Comparison of ENCODE assay signal across 9 mouse cellular contexts in genomic region chr8:71685573-71685972, GRCm38 (mm10). TPM values are rescaled to one million over a fixed set of nuclear protein-coding genes. Genes with fewer than 3 reads are reported as not detected.
A peak's percentile ranks its signal among the peaks of the same experiment; 100 is the strongest.
DNase-seq lines count a peak whose midpoint lies in the region; ATAC-seq and TF ChIP-seq lines count a peak whose summit lies in the region.
"Had no signal": no experiment of that assay in that cellular context is flagged by ENCODE, and none has a peak within 500 bp of the region (broad histone marks: within the 10 kb centered on the region; RNA-seq: fewer than 3 reads in every experiment).

No protein-coding gene starts in this region.

- no peak overlapping the region for H3K9ac ChIP-seq in limb, embryonic 14.5 days (ENCODE audit: low read depth, low read length, severe bottlenecking)

- no peak overlapping the region for H3K27ac ChIP-seq in testis, adult 2 months (ENCODE audit: control insufficient read depth, insufficient read depth, low read depth, low read length)
- H3K27ac ChIP-seq in limb, embryonic 14.5 days (replicated peaks; ENCODE audit: low read depth, low read length), result no peak overlapping the region

- ATAC-seq in limb, embryonic 14.5 days (ENCODE audit: low FRiP score, low read depth), result no peak

- peak overlapping the region; percentile 12 for H3K4me3 ChIP-seq in testis, adult 2 months (ENCODE audit: control insufficient read depth, low read depth, low read length)
- peak overlapping the region; percentile 25 for H3K4me3 ChIP-seq in limb, embryonic 14.5 days (replicated peaks; ENCODE audit: low read length)

- H3K4me1 ChIP-seq in testis, adult 2 months (ENCODE audit: control insufficient read depth, insufficient read depth, low read length), result peaks cover 31% of the 10 kb centered on the region
- H3K4me1 ChIP-seq in limb, embryonic 14.5 days (ENCODE audit: control insufficient read depth, insufficient read depth, low read length), result 0 out of 2 replicates have a peak, but pooled peaks cover 4% of the 10 kb centered on the region

- peak; percentile 13 to 32 for DNase-seq in cerebellum, postnatal 14 days
- DNase-seq in cerebellum, adult 11-12 months, result no peak
- no peak for DNase-seq in testis, postnatal 14 days (ENCODE audit: low spot score)
- no peak for DNase-seq in limb, embryonic 14.5 days (ENCODE audit: low spot score)
- DNase-seq in thymus, adult 18-20 months, result no peak
- no peak for DNase-seq in gastrocnemius, postnatal 10 days
- no peak for DNase-seq in adrenal gland, adult 2 months

- H3K4me2 ChIP-seq in limb, embryonic 14.5 days (replicated peaks; ENCODE audit: low read depth, low read length, severe bottlenecking), result peak overlapping the region; percentile 44

- no peaks in the 10 kb centered on the region for H3K36me3 ChIP-seq in testis, adult 2 months (ENCODE audit: control insufficient read depth, insufficient read depth, low read length)
- no peaks in the 10 kb centered on the region for H3K36me3 ChIP-seq in limb, embryonic 14.5 days (ENCODE audit: control insufficient read depth, insufficient read depth, low read length)

- H3K27me3 ChIP-seq in testis, adult 2 months (ENCODE audit: control insufficient read depth, insufficient read depth, low read length), result no peaks in the 10 kb centered on the region
- peaks cover 99% of the 10 kb centered on the region for H3K27me3 ChIP-seq in limb, embryonic 14.5 days (ENCODE audit: control insufficient read depth, insufficient read depth, low read length)

- 5% methylated on average over 29 of the region's 29 CpGs for WGBS in limb, embryonic 14.5 days

- H3K9me3 ChIP-seq in limb, embryonic 14.5 days (ENCODE audit: control insufficient read depth, low read length), result no peaks in the 10 kb centered on the region

- no peak for TF ChIP-seq POLR2A in testis, adult 2 months (IDR thresholded peaks at IDR 0.05; ENCODE audit: control insufficient read depth, low read depth, low read length)
- TF ChIP-seq POLR2A in limb, embryonic 14.5 days (IDR thresholded peaks at IDR 0.05; ENCODE audit: borderline replicate concordance, extremely low read depth, insufficient read depth, insufficient read length), result no peak

- TF ChIP-seq CTCF in testis, adult 2 months (IDR thresholded peaks at IDR 0.05; ENCODE audit: control insufficient read depth, insufficient read depth, insufficient replicate concordance, low read depth, low read length), result no peak

RNA-seq across cellular contexts. Expression of gene Insl3, which starts 3.4 kb away (rescaled TPM):
- polyA plus RNA-seq in testis, adult 2 months (2012; rRNA removed), result 4,712 and 6,097 TPM in 2 replicates
- 1.8 and 2.5 TPM in 2 replicates for polyA plus RNA-seq in limb, embryonic 14.5 days (2012; rRNA removed)
- polyA plus RNA-seq in limb, embryonic 14.5 days (2014; fragmentation: Nextera tagmentation; extraction: Ambion mirVana), result 1.7 TPM in 1 of 2 replicates, not detected in the other
- 1 to 10 TPM; 3.1 to 3.7 TPM for total RNA-seq in gastrocnemius, postnatal 10 days (2021)
- 1 to 10 TPM; 7.1 to 7.5 TPM for total RNA-seq in adrenal gland, adult 2 months (2021)
- 39.2 and 39.3 TPM in 2 replicates for polyA plus RNA-seq in adrenal gland, adult 2 months (2012; rRNA removed)

RNA-seq across cellular contexts. Expression of gene Jak3, which starts 9.5 kb away (rescaled TPM):
- polyA plus RNA-seq in testis, adult 2 months (2012; rRNA removed), result 6.6 and 8.4 TPM in 2 replicates
- polyA plus RNA-seq in limb, embryonic 14.5 days (2012; rRNA removed), result 8.0 and 11.1 TPM in 2 replicates
- 5.2 and 5.3 TPM in 2 replicates for polyA plus RNA-seq in limb, embryonic 14.5 days (2014; fragmentation: Nextera tagmentation; extraction: Ambion mirVana)
- total RNA-seq in gastrocnemius, postnatal 10 days (2021), result 1 to 10 TPM; 3.9 to 5.8 TPM
- total RNA-seq in adrenal gland, adult 2 months (2021), result 10 to 100 TPM in 1 of 2 experiments, 1 to 10 TPM in 1; 9.4 to 19.0 TPM
- 32.3 and 44.2 TPM in 2 replicates for polyA plus RNA-seq in adrenal gland, adult 2 months (2012; rRNA removed)

RNA-seq across cellular contexts. Expression of gene Unc13a, which starts 14.0 kb away (rescaled TPM):
- polyA plus RNA-seq in testis, adult 2 months (2012; rRNA removed), result 0.28 and 0.33 TPM in 2 replicates
- polyA plus RNA-seq in limb, embryonic 14.5 days (2012; rRNA removed), result 0.28 and 0.39 TPM in 2 replicates
- polyA plus RNA-seq in limb, embryonic 14.5 days (2014; fragmentation: Nextera tagmentation; extraction: Ambion mirVana), result 0.91 and 0.97 TPM in 2 replicates
- under 1 TPM; 0.38 to 0.45 TPM for total RNA-seq in gastrocnemius, postnatal 10 days (2021)
- total RNA-seq in adrenal gland, adult 2 months (2021), result 10 to 100 TPM in 1 of 2 experiments, 1 to 10 TPM in 1; 6.0 to 10.5 TPM
- 4.4 and 6.3 TPM in 2 replicates for polyA plus RNA-seq in adrenal gland, adult 2 months (2012; rRNA removed)

RNA-seq across cellular contexts. Expression of gene B3gnt3, which starts 16.0 kb away (rescaled TPM):
- polyA plus RNA-seq in testis, adult 2 months (2012; rRNA removed), result 0.17 and 0.23 TPM in 2 replicates
- 1.1 and 1.5 TPM in 2 replicates for polyA plus RNA-seq in limb, embryonic 14.5 days (2012; rRNA removed)
- 0.67 and 0.77 TPM in 2 replicates for polyA plus RNA-seq in limb, embryonic 14.5 days (2014; fragmentation: Nextera tagmentation; extraction: Ambion mirVana)
- 1 to 10 TPM; 4.7 to 5.2 TPM for total RNA-seq in gastrocnemius, postnatal 10 days (2021)
- total RNA-seq in adrenal gland, adult 2 months (2021), result 1 to 10 TPM; 4.4 to 5.7 TPM
- polyA plus RNA-seq in adrenal gland, adult 2 months (2012; rRNA removed), result 14.4 and 17.5 TPM in 2 replicates

RNA-seq across cellular contexts. Expression of gene Fcho1, which starts 39.9 kb away (rescaled TPM):
- 2.2 and 2.9 TPM in 2 replicates for polyA plus RNA-seq in testis, adult 2 months (2012; rRNA removed)
- 10.4 and 11.0 TPM in 2 replicates for polyA plus RNA-seq in limb, embryonic 14.5 days (2012; rRNA removed)
- polyA plus RNA-seq in limb, embryonic 14.5 days (2014; fragmentation: Nextera tagmentation; extraction: Ambion mirVana), result 3.3 and 3.6 TPM in 2 replicates
- 1 to 10 TPM in 1 of 2 experiments, under 1 TPM in 1; 0.26 to 1.2 TPM for total RNA-seq in gastrocnemius, postnatal 10 days (2021)
- total RNA-seq in adrenal gland, adult 2 months (2021), result 1 to 10 TPM; 1.8 to 2.7 TPM
- 8.2 and 10.6 TPM in 2 replicates for polyA plus RNA-seq in adrenal gland, adult 2 months (2012; rRNA removed)
- polyA plus RNA-seq: C2C12 had no signal

Comparison
In these comparisons a context has a peak if more than half of its experiments do, and no peak if none do; other contexts are left out.
1. DNase-seq: peak in cerebellum, postnatal 14 days (2 of 2); none in cerebellum, adult 11-12 months (single experiment), testis, postnatal 14 days (single experiment), limb, embryonic 14.5 days (single experiment), thymus, adult 18-20 months (0 of 2), gastrocnemius, postnatal 10 days (single experiment) and adrenal gland, adult 2 months (single experiment).
2. RNA of gene Insl3, which starts 3.4 kb away (polyA plus RNA-seq): 4,712 to 6,097 TPM in testis, adult 2 months; 39.2 to 39.3 TPM in adrenal gland, adult 2 months and 1.7 to 2.5 TPM in limb, embryonic 14.5 days; every median in the first group is over 100 times any median in the second.